Mouse (Mus musculus): Measurements from ENCODE around the gene Pak6. TPM values are rescaled to one million over a fixed set of nuclear protein-coding genes. Genes with fewer than 3 reads are reported as not detected.
A peak's percentile ranks its signal among the peaks of the same experiment; 100 is the strongest.

Pak6 gene
- polyA plus RNA-seq, 1 experiment, result 0.64 TPM

GRCm38 (mm10) chr2:118744621-118745020 lies 81.5 kb downstream of the Pak6 start:
- H3K36me3 ChIP-seq (ENCODE audit: control insufficient read depth), result peaks cover 24% of the 10 kb centered on the region
- no peaks in the 10 kb centered on the region for H3K9me3 ChIP-seq (ENCODE audit: control insufficient read depth, low read length)
- peak overlapping the region; percentile 91 for H3K4me3 ChIP-seq (replicated peaks)
- no peak for TF ChIP-seq TAL1 (IDR thresholded peaks at IDR 0.05; ENCODE audit: low read length)
- TF ChIP-seq GATA1 (IDR thresholded peaks at IDR 0.05; ENCODE audit: low read length), result no peak
- peaks cover 55% of the 10 kb centered on the region for H3K4me1 ChIP-seq (ENCODE audit: control insufficient read depth)
- peaks cover 19% of the 10 kb centered on the region for H3K27me3 ChIP-seq (ENCODE audit: control insufficient read depth)

- Histone ChIP-seq H3K9me3 (ENCODE audit: control insufficient read depth, low read length) (no peaks in the 10 kb centered on the region), H3K4me3 (replicated peaks) (peak within 1 kb of the TSS; percentile 91), H3K27me3 (ENCODE audit: control insufficient read depth) (peaks cover 19% of the 10 kb centered on the region), H3K4me1 (ENCODE audit: control insufficient read depth) (peaks cover 63% of the 10 kb centered on the region), H3K36me3 (ENCODE audit: control insufficient read depth) (peaks cover 32% of the 10 kb centered on the region)
- TF ChIP-seq TAL1 (IDR thresholded peaks at IDR 0.05; ENCODE audit: low read length), result no peak
- no peak for TF ChIP-seq GATA1 (IDR thresholded peaks at IDR 0.05; ENCODE audit: low read length)
Measured at GRCm38 (mm10) chr2:118745232-118745884, 82.3 kb downstream of the Pak6 start, which contains the start of gene Inafm2. Inafm2 (plus strand) TSS chr2:118745758.

- peaks cover 19% of the 10 kb centered on the region for H3K27me3 ChIP-seq (ENCODE audit: control insufficient read depth)
- TF ChIP-seq TAL1 (IDR thresholded peaks at IDR 0.05; ENCODE audit: low read length) (no peak), GATA1 (IDR thresholded peaks at IDR 0.05; ENCODE audit: low read length) (no peak)
- H3K4me1 ChIP-seq (ENCODE audit: control insufficient read depth), result peaks cover 68% of the 10 kb centered on the region
- H3K4me3 ChIP-seq (replicated peaks), result peak overlapping the region; percentile 91
- H3K9me3 ChIP-seq (ENCODE audit: control insufficient read depth, low read length), result no peaks in the 10 kb centered on the region
- H3K36me3 ChIP-seq (ENCODE audit: control insufficient read depth), result peaks cover 38% of the 10 kb centered on the region
Measured at GRCm38 (mm10) chr2:118745915-118746901, 83.1 kb downstream of the Pak6 start.

GRCm38 (mm10) chr2:118747301-118747960 lies 84.3 kb downstream of the Pak6 start:
- H3K4me3 ChIP-seq (replicated peaks), result peak overlapping the region; percentile 91
- peaks cover 80% of the 10 kb centered on the region for H3K4me1 ChIP-seq (ENCODE audit: control insufficient read depth)
- H3K9me3 ChIP-seq (ENCODE audit: control insufficient read depth, low read length), result no peaks in the 10 kb centered on the region
- peaks cover 51% of the 10 kb centered on the region for H3K36me3 ChIP-seq (ENCODE audit: control insufficient read depth)
- H3K27me3 ChIP-seq (ENCODE audit: control insufficient read depth), result peaks cover 16% of the 10 kb centered on the region
- TF ChIP-seq TAL1 (IDR thresholded peaks at IDR 0.05; ENCODE audit: low read length), result no peak
- TF ChIP-seq GATA1 (IDR thresholded peaks at IDR 0.05; ENCODE audit: low read length), result no peak

Other genes with a start within 250 kb of the Pak6 start
- gene Srp14, start 183.6 kb upstream of the Pak6 start, polyA plus RNA-seq (2012), result 4.5 and 5.8 TPM in 2 replicates
- gene Bmf, start 113.6 kb upstream of the Pak6 start, polyA plus RNA-seq (2012), result 0.18 TPM in 1 of 2 replicates, not detected in the other
- 1.7 and 1.9 TPM in 2 replicates for gene Bub1b, start 65.1 kb upstream of the Pak6 start, polyA plus RNA-seq (2012)
- 0.01 TPM in 1 of 2 replicates, not detected in the other for gene Ankrd63, start 40.7 kb downstream of the Pak6 start, polyA plus RNA-seq (2012)
- gene Plcb2, start 65.1 kb downstream of the Pak6 start, polyA plus RNA-seq (2012), result 0.07 and 0.16 TPM in 2 replicates
- 2.5 and 3.0 TPM in 2 replicates for gene Inafm2, start 82.5 kb downstream of the Pak6 start, polyA plus RNA-seq (2012)
- not detected in 2 replicates for gene Ccdc9b, start 99.4 kb downstream of the Pak6 start, polyA plus RNA-seq (2012)
- gene Phgr1, start 109.5 kb downstream of the Pak6 start, polyA plus RNA-seq (2012), result not detected in 2 replicates
- 0.02 TPM in 1 of 2 replicates, not detected in the other for gene Disp2, start 116.4 kb downstream of the Pak6 start, polyA plus RNA-seq (2012)
- 26.7 and 32.4 TPM in 2 replicates for gene Knstrn, start 150.7 kb downstream of the Pak6 start, polyA plus RNA-seq (2012)
- gene Ivd, start 198.7 kb downstream of the Pak6 start, polyA plus RNA-seq (2012), result 0.30 and 0.45 TPM in 2 replicates
- 4.0 and 5.7 TPM in 2 replicates for gene Bahd1, start 237.1 kb downstream of the Pak6 start, polyA plus RNA-seq (2012)